Mouse (Mus musculus): ENCODE measurements at regions not wholly inside any gene's neighbourhood (a gene's known extent, or its start where the extent isn't known, plus 50 kb on each side); places are given as distances from the start of the nearest gene placed in this dataset.
A peak's percentile ranks its signal among the peaks of the same experiment; 100 is the strongest.

- 15% methylated on average over 7 of the region's 7 CpGs for WGBS
These were observed 162.7 kb upstream of the Lmo4 start for GRCm38 (mm10) chr3:144367766-144368116.

GRCm38 (mm10) chr3:144366976-144367765 lies 162.2 kb upstream of the Lmo4 start:
- Histone ChIP-seq H3K4me3 (replicated peaks; ENCODE audit: low read depth, low read length) (no peak overlapping the region), H3K36me3 (ENCODE audit: insufficient read depth, low read length) (no peaks in the 10 kb centered on the region), H3K9ac (ENCODE audit: low read depth, low read length) (no peak overlapping the region), H3K4me2 (ENCODE audit: low read length) (peak overlapping the region; percentile 50), H3K4me1 (replicated peaks; ENCODE audit: insufficient read depth, low read length) (no peaks in the 10 kb centered on the region), H3K27ac (no peak overlapping the region), H3K27me3 (ENCODE audit: insufficient read depth, low read length) (no peaks in the 10 kb centered on the region), H3K9me3 (replicated peaks; ENCODE audit: low read length) (no peaks in the 10 kb centered on the region)
- TF ChIP-seq CTCF (IDR thresholded peaks at IDR 0.05; ENCODE audit: low read depth), result peak; percentile 64
- peak; percentile 45 for DNase-seq (ENCODE audit: low spot score)
- 29% methylated on average over 22 of the region's 22 CpGs for WGBS
- no peak for ATAC-seq (replicated peaks; ENCODE audit: low FRiP score, low read depth)

More at GRCm38 (mm10) chr3:144367766-144368116, 162.7 kb upstream of the Lmo4 start:
- Histone ChIP-seq H3K27me3 (ENCODE audit: insufficient read depth, low read length) (no peaks in the 10 kb centered on the region), H3K4me2 (ENCODE audit: low read length) (peak overlapping the region; percentile 50), H3K4me1 (replicated peaks; ENCODE audit: insufficient read depth, low read length) (no peaks in the 10 kb centered on the region), H3K9me3 (replicated peaks; ENCODE audit: low read length) (no peaks in the 10 kb centered on the region), H3K9ac (ENCODE audit: low read depth, low read length) (no peak overlapping the region), H3K36me3 (ENCODE audit: insufficient read depth, low read length) (no peaks in the 10 kb centered on the region), H3K27ac (no peak overlapping the region), H3K4me3 (replicated peaks; ENCODE audit: low read depth, low read length) (no peak overlapping the region)
- no peak for DNase-seq (ENCODE audit: low spot score)
- no peak for TF ChIP-seq CTCF (IDR thresholded peaks at IDR 0.05; ENCODE audit: low read depth)
- no peak for ATAC-seq (replicated peaks; ENCODE audit: low FRiP score, low read depth)

GRCm38 (mm10) chr3:144365894-144366293 lies 160.9 kb upstream of the Lmo4 start:
- no peaks in the 10 kb centered on the region for H3K36me3 ChIP-seq (ENCODE audit: insufficient read depth, low read length)
- H3K9ac ChIP-seq (ENCODE audit: low read depth, low read length), result no peak overlapping the region
- TF ChIP-seq CTCF (IDR thresholded peaks at IDR 0.05; ENCODE audit: low read depth), result no peak
- ATAC-seq (replicated peaks; ENCODE audit: low FRiP score, low read depth) (no peak), DNase-seq (ENCODE audit: low spot score) (no peak)
- H3K4me3 ChIP-seq (replicated peaks; ENCODE audit: low read depth, low read length), result no peak overlapping the region
- no peaks in the 10 kb centered on the region for H3K27me3 ChIP-seq (ENCODE audit: insufficient read depth, low read length)
- WGBS, result 92% methylated on average over 4 of the region's 4 CpGs
- no peaks in the 10 kb centered on the region for H3K4me1 ChIP-seq (replicated peaks; ENCODE audit: insufficient read depth, low read length)
- H3K4me2 ChIP-seq (ENCODE audit: low read length), result no peak overlapping the region
- no peaks in the 10 kb centered on the region for H3K9me3 ChIP-seq (replicated peaks; ENCODE audit: low read length)
- H3K27ac ChIP-seq, result no peak overlapping the region

- ATAC-seq (replicated peaks; ENCODE audit: low FRiP score, low read depth) (no peak), DNase-seq (ENCODE audit: low spot score) (no peak)
- WGBS, result 63% methylated on average over 10 of the region's 10 CpGs
- no peak overlapping the region for H3K4me3 ChIP-seq (replicated peaks; ENCODE audit: low read depth, low read length)
- no peak overlapping the region for H3K4me2 ChIP-seq (ENCODE audit: low read length)
- no peaks in the 10 kb centered on the region for H3K36me3 ChIP-seq (ENCODE audit: insufficient read depth, low read length)
- no peak overlapping the region for H3K9ac ChIP-seq (ENCODE audit: low read depth, low read length)
- TF ChIP-seq CTCF (IDR thresholded peaks at IDR 0.05; ENCODE audit: low read depth), result peak; percentile 59
- H3K4me1 ChIP-seq (replicated peaks; ENCODE audit: insufficient read depth, low read length), result no peaks in the 10 kb centered on the region
- no peaks in the 10 kb centered on the region for H3K27me3 ChIP-seq (ENCODE audit: insufficient read depth, low read length)
- H3K9me3 ChIP-seq (replicated peaks; ENCODE audit: low read length), result no peaks in the 10 kb centered on the region
- H3K27ac ChIP-seq, result no peak overlapping the region
These were observed 157.5 kb upstream of the Lmo4 start for GRCm38 (mm10) chr3:144362472-144362871.

GRCm38 (mm10) chr3:144361203-144361978 lies 156.4 kb upstream of the Lmo4 start:
- H3K4me2 ChIP-seq (ENCODE audit: low read length), result no peak overlapping the region

GRCm38 (mm10) chr3:144356948-144357295 lies 151.9 kb upstream of the Lmo4 start:
- H3K4me2 ChIP-seq (ENCODE audit: low read length), result no peak overlapping the region
- H3K27me3 ChIP-seq (ENCODE audit: insufficient read depth, low read length), result no peaks in the 10 kb centered on the region
- 55% methylated on average over 11 of the region's 11 CpGs for WGBS
- H3K36me3 ChIP-seq (ENCODE audit: insufficient read depth, low read length), result no peaks in the 10 kb centered on the region
- no peak for TF ChIP-seq CTCF (IDR thresholded peaks at IDR 0.05; ENCODE audit: low read depth)
- no peaks in the 10 kb centered on the region for H3K4me1 ChIP-seq (replicated peaks; ENCODE audit: insufficient read depth, low read length)
- no peak overlapping the region for H3K9ac ChIP-seq (ENCODE audit: low read depth, low read length)
- ATAC-seq (replicated peaks; ENCODE audit: low FRiP score, low read depth), result no peak
- no peaks in the 10 kb centered on the region for H3K9me3 ChIP-seq (replicated peaks; ENCODE audit: low read length)
- H3K27ac ChIP-seq, result no peak overlapping the region
- no peak for DNase-seq (ENCODE audit: low spot score)
- H3K4me3 ChIP-seq (replicated peaks; ENCODE audit: low read depth, low read length), result no peak overlapping the region

More at GRCm38 (mm10) chr3:144361203-144361978, 156.4 kb upstream of the Lmo4 start:
- ATAC-seq (replicated peaks; ENCODE audit: low FRiP score, low read depth) (no peak), DNase-seq (ENCODE audit: low spot score) (no peak)
- TF ChIP-seq CTCF (IDR thresholded peaks at IDR 0.05; ENCODE audit: low read depth), result no peak
- no peaks in the 10 kb centered on the region for H3K4me1 ChIP-seq (replicated peaks; ENCODE audit: insufficient read depth, low read length)
- no peaks in the 10 kb centered on the region for H3K36me3 ChIP-seq (ENCODE audit: insufficient read depth, low read length)
- H3K9ac ChIP-seq (ENCODE audit: low read depth, low read length), result no peak overlapping the region
- H3K9me3 ChIP-seq (replicated peaks; ENCODE audit: low read length), result no peaks in the 10 kb centered on the region
- no peak overlapping the region for H3K4me3 ChIP-seq (replicated peaks; ENCODE audit: low read depth, low read length)
- H3K27me3 ChIP-seq (ENCODE audit: insufficient read depth, low read length), result no peaks in the 10 kb centered on the region
- no peak overlapping the region for H3K27ac ChIP-seq
- 85% methylated on average over 4 of the region's 4 CpGs for WGBS

Measured in kidney, postnatal 0 days (tissue).